Mouse (Mus musculus): ENCODE results near the gene Gm14401. TPM values are rescaled to one million over a fixed set of nuclear protein-coding genes. Genes with fewer than 3 reads are reported as not detected.
"Not testable (repeated sequence)": the region's sequence is repeated elsewhere in the genome, so short reads cannot be mapped to it uniquely, and the experiment has no call there.

Gm14401 gene
- under 1 TPM; 0.23 to 0.81 (median 0.46) TPM for total RNA-seq (2022)

DNA sequence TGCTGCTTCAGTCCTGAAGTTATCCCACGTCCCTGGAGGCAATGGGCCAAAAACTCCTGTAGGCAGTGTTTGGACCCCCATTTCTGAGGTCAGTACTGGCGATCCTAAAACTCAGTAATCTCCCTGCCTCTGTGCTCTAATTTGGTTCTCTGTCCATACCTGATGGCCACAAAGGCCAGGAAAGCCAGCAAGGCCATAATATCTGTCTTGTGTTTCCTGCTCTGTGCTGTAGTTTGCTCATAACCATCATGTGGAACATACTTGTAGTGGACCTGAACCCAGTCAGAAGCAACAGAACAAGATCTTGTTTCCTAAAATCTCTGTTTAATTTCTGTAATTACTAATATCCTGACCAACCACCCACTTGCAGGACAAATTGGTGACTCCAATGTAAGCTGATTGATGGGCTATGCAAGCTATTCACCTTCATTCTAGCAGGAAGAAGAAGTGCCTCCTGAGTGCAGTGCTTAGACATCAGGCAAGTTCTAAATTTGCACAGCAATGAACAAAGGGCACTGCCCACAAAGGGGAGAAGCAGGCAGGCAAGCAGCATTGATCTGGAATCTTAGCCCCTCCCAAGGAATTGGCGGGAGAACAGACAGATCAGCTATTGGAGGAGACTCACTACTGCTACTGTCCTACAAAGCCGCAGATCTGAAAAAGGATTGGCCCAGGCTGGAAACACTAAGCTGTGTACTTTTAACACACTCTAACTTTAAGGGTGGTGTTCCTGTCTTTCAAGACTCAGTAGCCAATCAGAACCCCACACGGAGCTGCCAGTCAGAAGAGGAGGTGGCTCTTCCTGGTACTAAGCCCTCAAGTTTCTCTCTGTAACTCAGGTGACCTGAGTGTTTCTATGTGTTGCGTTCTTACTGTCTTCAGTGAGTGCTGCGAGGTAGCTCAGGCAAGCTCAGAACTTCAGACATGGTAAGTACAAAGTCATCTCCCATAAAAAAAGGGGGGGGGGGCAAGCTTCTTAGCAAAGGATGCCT lies at the start of gene Gm14401:
TSS of gene Gm14401 (plus strand) at position 889 of the 992 bp plus-strand sequence.
- not testable (repeated sequence) for DNase-seq

DNA sequence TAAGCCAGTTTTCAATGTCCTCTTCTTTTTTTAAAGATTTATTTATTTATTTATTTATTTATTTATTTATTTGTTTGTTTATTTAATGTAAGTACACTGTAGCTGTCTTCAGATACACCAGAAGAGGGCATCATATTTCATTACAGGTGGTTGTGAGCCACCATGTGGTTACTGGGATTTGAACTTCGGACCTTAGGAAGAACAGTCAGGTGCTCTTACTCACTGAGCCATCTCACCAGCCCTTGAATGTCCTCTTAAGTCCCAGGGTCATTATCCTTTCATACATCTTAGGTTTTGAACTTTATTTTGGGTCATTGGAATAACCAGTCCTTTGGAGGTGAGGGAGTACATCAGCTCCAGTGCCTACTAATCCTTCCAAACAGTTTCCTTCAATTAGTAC lies 1.3 kb upstream of the Gm14401 start:
- DNase-seq: not testable (repeated sequence)

DNA sequence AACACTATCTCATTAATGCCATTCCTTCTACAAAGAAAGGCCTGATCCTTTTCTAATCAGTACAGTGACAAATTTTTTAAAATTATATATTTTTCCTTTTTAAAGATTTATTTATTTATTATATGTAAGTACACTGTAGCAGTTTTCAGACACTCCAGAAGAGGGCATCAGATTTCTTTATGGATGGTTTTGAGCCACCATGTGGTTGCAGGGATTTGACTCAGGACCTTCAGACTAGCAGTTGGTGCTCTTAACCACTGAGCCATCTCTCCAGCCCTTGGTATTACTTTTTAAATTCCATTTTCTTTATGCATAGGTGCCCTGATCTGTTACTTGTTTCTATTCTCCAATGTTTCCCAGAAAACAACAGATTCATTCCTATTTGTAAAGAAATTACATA lies 895 bp downstream of the Gm14401 start:
- DNase-seq: not testable (repeated sequence)

DNA sequence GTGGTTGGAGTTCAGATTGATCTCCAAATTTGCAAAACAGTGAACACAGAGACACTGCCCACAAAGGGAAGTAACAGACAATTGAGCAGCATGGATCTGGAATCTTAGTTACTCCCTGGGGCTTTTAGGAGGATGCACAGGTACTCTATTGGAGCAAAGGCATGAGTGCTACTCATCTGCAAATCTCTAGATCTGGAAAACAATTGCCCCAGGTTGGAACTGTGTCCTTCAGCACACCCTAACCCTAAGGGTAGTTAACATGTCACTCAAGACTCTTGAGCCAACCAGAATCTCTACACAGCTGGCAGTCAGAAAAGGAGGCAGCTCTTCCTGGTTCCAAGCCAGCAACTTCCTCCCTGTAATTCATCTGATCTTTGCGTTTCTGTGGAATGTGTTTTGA lies 5.7 kb downstream of the Gm14401 start:
- not testable (repeated sequence) for DNase-seq

DNA sequence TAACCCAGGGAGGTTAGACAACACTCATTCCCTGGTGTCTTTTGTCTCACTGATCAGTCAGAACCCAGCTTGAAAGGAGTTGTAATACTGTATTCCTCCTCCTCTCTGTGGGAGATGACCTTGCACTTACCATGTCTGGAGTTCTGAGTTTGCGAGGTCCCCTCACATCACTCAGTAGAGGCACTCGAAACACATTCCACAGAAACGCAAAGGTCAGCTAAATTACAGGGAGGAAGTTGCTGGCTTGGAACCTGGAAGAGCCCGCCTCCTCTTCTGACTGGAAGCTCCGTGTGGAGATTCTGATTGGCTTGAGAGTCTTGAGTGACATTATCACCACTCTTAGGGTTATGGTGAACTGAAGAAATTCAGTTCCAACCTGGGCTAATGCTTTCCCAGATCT lies 35.0 kb downstream of the Gm14401 start:
- not testable (repeated sequence) for DNase-seq

DNA sequence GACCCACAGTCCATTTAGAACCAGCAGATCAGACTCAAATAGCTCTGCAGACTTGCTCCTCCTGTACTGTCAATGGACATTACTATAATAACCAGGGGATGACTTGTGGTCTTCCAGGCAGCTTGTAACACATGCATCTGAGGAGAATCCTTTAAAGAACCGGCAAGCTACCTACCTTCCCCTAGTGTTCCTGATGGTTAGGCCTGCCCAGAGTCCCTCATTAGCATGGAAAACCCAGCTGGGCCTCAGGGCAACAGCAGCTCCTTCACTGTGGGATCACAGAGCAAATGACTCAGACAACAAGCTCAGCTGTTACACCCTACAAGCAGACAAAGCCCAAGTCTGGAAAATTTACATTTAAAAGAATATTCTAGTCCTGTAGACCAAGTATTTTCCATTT lies 55.0 kb downstream of the Gm14401 start:
- not testable (repeated sequence) for DNase-seq

Other genes starting within 250 kb of the Gm14401 start
- not detected for gene Gm14408, start 243.2 kb upstream of the Gm14401 start, total RNA-seq (2022)
- gene Gm14296, start 146.5 kb upstream of the Gm14401 start, total RNA-seq (2022): 10 to 100 TPM in 1 of 4 experiments, 1 to 10 TPM in 3; 5.3 to 11.0 (median 9.2) TPM
- gene Gm14419, start 73.4 kb upstream of the Gm14401 start, total RNA-seq (2022): 10 to 100 TPM; 30.1 to 40.0 (median 37.0) TPM
- gene Gm14410, start 132.1 kb downstream of the Gm14401 start, total RNA-seq (2022): 10 to 100 TPM; 35.1 to 43.3 (median 37.9) TPM
- 1 to 10 TPM; 1.3 to 2.5 (median 1.3) TPM for gene Gm14409, start 192.7 kb downstream of the Gm14401 start, total RNA-seq (2022)
- gene Gm14412, start 250.0 kb downstream of the Gm14401 start, total RNA-seq (2022): 1 to 10 TPM; 4.1 to 6.5 (median 5.0) TPM

Measured in adrenal gland, adult 8-10 months (tissue).